Mouse (Mus musculus) c-Kit-positive CD71-positive TER-119-negative erythroid progenitor cells, embryonic 14.5 days (primary cell): ENCODE measurements around the gene Cpt1a.

Experiments used
- DNase-seq: peaks from one replicate; pipeline ENCODE4 v3.0.0-alpha.2; 2013; ENCODE audit warnings: low read depth

Cpt1a gene

DNA sequence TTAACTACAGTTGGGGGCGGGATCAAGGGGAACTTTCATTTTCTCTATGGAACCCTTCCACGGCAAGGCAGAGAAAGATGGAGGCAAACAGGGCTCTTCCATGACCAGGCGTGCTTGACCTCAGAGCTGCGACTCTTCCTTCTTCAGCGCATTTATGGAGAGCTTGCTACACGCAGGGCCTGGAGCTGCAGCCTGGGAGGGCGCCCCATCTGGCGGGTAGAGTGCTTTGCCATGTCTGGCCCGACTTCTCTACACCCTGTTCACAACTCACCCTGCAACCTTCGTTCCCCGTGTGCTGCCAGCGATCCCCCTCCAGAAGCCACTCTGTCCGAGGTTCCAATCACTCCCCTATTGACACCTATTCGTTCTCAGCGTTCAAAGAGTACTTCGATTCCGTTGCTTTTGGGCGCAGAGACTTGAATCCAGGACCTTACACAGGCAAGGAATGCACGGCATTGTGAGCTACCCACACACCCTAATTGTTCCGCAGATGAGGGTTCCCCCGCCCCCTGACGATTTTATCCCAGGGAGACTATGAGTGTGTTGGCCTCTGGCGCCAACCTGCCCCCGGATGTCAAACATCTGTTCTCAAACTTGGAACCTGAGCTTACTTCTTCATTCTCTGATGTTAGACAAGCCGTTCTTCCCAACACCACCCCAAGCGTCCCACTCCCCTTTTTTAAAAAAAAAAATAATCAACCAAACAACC, at the start of gene Cpt1a:
TSS of gene Cpt1a (plus strand) at position 74 of the 709 bp plus-strand sequence.
- DNase-seq: no peak

DNA sequence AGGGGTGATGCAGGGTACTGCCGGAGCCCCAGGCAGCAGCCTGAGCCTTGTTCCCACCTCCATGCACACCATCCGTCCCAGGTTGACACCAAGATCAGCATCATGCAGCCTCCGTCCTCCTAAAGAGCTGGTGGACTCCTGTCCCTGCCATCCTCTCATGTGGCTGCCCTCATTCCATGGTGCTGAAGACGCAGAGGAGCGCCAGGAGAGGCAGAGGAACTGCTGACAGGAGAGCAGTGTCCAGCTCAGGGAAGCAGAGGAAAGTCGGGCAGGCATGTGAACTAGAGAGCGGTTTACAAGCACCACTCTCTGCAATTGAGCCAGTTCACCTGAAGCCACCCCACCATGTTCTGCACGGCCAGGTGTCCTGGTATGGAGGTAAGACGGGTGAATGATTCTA, 48.8 kb upstream of the Cpt1a start:
- no peak for DNase-seq

DNA sequence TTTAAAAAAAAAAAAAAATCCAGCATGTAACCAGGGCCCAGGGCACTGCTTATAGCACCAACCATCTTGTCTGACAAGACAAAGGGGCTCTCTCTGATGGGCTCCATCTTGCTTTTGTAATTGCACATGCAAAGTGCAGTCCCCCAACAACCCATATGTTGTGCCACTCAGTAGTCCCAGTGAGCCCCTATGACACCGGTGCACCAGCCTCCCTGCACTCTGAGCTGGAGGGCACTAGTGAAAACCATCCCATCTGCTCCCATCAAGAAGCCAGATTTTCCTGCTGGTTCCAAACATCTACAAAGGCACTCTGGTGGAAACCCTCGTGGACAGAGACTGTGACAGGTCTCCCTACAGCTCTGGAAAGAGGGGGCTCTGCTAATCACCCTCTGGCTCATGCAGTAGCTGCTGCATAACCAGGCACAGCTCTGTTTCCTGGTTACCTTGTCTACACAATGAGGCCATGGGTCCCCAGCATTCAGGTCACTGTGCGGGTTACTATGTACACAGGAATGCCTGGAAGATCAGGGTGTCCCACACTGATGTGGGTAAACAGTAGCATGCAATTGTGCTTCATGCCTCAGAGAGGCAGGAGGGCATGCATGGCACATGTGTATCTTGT, 46.3 kb upstream of the Cpt1a start:
- DNase-seq: no peak

DNA sequence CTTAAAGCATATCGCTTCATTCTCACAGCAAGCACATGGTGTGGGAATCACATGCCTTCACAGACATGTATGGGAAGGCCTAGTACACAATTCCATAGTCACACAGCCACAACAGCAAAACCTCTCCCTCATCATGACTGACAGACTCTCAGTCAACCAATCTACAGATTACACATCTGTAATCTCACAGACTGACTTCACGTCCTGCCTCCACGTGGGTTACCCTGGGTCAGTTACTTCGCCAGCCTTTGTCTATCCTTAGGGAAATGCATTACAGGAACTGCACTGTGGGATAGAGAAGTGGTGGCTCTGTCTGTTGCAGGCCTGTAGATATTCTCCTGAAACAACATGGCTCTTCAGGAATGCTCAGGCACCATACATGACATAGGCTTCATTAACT, 40.2 kb upstream of the Cpt1a start:
- DNase-seq: no peak

DNA sequence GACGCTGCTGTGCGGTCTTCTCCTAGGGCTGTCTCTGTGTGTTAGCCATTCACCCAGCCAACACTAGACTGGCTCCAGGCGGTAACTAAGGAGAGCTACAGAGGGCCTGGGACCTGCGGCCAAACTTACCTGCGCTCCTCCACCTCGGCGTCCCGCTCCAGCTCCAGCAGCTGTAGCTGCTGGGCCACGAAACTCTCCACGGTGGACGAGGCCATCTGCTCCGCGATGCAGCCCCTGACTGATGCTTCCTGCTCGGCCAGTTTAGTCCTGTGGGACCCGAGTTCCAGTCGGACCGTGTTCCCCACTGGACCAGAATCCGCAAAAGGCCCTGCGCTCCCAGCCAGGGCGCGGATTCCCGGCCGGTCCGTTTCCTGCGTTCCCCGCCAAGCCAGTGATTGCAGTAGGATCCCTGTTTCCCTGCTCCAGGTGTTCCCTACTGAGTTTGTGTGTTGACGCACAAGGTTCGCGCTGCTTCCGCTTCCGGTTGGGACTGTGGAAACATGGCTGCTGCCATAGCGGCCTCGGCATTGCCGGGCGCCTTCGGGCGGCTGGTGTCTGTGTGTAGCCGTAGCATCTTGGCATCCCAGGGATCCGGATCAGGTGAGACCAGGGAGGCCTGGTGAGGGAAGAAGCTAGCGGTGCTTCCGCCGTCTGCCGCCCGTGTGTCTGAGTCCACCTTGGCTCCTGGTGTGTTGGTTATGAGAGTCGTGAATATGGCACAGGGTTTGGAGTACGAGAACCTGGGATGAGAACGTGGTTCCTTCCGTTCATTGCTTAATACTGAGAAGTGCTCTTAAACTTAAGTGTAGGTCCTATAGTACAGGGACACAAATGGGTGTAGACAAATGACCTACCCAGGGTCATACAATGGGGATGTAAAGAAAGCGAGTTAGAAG, 39.3 kb upstream of the Cpt1a start, which contains the start of the genes Mrpl21 and Ighmbp2:
TSS of gene Mrpl21 (plus strand) at position 330 of the 896 bp plus-strand sequence.
TSS of gene Ighmbp2 (minus strand) at position 446 of the 896 bp plus-strand sequence.
- DNase-seq: peak; percentile 85

DNA sequence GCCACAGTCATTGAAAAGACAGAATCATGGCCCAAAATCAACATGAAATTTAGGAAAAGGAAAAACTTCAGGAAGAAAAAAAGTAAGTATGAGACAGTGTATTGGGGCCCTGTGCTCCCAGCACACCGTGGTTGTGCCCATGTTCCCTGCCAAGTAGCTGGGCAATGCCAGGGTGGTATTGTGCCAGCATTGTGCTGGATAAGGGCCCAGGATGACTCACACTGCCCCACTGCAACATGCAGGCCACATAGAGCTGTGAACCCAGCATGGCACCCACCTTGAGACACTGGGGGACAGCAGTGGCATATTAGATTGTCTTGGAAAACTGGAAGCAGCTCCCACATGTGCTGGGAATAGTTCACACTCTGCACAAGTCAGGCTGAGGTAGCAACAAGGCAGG, 33.1 kb upstream of the Cpt1a start:
- DNase-seq: no peak

DNA sequence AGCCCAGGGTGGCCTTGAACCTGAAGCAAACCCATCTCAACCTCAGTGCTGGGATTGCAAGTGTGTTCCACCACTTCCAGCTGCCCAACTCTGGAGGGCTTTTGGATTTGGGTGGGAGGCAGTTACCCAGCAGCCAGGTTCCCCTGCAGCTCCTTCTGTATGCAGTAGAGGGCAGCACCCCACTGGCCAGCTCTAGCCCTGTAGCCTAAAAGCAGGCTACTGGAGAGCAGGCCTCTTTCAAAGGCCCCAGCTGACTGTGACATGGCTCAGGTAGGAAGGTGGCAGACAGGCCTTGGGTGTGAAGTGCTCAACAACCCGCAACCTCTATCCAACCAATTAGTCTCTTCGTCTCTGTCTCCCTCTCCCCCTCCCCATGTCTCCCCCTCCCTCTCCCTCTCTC, 30.1 kb upstream of the Cpt1a start:
- DNase-seq: peak; percentile 24

DNA sequence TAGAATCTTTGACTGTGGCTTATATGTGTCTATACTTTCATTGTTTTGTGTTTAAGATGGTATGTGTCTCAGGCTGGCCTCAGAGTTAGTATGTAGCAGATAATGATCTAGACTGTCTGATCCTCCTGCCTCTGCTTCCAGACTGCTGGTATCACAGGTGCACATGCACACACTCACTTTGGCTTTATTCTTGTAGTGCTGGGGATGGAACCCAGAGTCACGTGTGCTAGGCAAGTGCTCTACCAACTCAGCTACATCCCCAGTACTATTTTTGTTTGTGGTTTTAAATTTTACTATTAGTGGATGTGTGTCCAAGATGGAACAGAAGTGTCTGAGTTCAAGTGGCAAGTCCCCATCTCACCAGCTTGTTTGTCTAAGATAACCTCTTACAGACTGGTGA, 29.1 kb upstream of the Cpt1a start:
- DNase-seq: no peak

DNA sequence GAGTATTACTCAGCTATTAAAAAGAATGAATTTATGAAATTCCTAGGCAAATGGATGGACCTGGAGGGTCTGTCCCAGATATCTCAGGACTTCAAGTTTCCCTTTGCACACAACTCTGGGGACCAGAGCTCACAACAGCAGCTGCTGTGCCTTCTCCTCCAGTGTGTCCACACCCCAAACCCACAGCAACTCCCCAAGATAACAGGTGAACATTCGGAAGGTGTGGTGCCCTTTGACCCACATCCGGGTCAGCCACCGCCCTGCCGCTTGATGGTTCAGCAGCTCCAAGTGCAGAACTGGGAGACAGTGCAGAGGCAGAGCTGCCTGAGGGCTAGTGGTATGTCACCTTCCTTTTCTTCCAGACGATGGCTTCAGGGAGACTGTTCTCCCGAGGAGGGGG, 26.9 kb upstream of the Cpt1a start:
- no peak for DNase-seq

DNA sequence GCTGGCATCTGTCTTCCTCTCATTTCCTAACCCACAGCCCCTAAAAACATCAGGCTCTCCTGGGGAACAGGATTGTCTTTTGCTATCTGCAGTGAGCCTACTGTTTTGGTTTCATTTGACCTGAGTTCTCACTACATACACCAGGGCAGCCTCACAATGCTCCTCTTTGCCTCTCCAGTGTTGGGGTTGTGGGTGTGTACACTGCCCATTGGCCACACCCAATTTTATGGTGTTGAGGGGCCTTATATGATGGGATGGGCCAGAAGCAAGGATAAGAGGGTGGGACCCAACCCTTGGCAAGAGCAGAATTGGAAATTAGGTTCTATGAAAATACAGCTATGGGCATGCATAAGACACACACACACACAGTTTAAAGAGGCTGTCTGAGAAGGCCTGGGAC, 25.1 kb upstream of the Cpt1a start:
- no peak for DNase-seq

DNA sequence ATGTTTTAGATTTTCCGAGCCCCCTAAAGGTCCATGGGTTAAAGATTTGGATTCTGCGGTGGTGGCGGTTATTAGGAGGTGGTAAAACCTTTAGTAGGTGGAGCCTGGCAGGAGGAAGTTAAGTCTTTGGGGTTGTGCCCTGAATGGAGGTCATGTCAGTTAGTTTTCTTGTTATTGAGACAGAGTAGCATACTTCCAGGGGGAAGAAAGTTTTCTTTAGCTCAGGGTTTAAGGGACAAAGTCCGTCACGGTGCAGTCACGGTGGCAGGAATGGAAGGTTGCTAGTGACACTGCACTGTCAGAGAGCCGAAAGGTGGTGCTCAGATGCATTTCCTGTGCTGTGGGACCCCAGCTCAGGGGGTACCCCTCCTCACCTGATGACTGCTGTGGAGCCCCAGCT, 24.4 kb upstream of the Cpt1a start:
- no peak for DNase-seq

DNA sequence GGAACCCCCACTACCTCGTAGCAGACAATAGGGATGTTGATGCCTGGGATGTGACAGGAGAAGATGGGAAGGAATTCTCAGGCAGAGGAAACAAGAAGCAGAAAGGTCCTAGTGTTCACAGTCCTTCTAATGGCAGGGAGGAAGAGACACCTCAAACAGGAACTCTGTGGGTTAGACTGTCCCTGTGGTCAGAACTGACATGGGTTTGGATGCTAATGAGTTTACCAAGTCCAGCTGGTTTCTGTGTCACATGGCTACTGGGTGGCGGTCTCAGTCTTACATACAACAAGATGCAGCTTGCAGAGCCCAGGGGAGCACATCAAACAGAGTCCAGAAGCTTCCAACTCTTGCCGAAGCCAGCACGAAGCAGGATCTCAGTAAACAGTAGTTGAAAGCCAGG, 18.1 kb upstream of the Cpt1a start:
- DNase-seq: no peak

DNA sequence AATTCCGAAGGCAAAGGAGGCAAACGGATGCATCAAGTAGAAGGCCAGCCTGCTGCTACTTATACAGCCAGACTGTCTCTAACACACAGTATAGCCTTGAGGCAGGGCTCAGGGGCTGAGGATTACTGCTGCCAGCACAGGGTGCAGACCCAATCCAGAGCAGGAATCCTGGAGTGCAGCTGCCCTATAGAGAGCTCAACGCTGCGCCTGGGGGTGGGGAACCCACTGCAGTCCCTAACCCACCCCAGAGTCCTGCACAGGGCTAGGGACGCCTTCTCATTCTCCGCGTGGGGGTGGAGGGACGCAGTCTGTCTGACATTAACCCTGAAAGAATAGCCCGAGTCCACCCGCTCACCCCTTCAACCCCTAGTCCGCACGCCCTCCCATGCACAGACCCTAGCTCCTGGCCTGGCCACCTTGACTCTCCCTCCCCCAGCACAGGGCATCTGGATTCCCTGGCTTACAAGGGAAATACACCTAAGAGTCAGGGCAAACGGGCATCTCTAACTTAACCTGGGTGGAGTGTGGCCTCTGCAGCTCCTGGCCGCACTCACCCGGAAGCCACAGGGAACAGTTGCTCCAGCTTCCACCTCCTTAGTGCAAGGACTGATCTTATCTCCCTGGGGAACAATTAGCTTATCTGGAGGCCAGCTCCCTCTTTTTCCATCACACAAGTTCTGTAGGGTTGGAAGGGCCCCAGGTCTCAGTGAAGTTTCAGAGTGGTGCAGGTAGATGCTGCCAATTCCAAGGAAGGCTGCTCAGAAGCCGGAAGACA, 14.8 kb upstream of the Cpt1a start:
- DNase-seq: no peak

DNA sequence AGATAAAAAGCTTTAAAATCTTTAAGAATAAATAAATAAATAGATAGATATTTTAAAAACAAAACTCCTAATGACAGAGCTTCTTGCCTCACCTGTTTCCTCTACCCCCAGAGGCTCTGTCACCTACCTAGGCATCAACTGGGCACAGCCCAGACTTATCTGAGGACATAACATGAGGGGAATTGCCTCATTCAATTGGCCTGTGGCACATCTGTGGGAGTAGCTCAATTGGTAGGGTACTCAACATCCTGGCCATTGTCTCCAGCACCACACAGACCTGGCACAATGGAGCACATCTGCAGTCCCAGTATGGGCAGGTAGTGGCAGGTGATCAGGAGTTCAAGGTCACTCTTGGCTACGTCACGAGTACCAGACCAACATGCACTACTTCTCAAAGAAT, 2.8 kb upstream of the Cpt1a start:
- DNase-seq: no peak

DNA sequence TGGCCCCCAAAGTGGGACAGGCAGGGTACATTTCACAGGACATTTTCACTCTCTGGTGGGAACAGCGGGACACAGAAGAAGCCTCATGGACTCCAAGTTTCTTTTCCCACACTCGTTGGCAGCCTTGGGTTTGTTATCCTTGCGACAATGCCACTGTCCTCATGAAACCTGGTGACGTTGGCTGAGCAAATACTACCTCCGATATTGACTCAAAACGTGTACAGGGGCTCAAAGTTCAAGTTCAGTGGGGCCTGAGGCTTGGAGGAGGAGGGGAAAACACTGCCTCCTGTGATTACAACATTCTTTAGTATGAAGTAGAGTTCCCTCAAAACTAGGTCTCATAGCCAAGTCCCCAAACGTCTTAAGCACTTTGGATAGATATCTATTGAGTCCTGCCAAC, 2.0 kb upstream of the Cpt1a start:
- DNase-seq: no peak

DNA sequence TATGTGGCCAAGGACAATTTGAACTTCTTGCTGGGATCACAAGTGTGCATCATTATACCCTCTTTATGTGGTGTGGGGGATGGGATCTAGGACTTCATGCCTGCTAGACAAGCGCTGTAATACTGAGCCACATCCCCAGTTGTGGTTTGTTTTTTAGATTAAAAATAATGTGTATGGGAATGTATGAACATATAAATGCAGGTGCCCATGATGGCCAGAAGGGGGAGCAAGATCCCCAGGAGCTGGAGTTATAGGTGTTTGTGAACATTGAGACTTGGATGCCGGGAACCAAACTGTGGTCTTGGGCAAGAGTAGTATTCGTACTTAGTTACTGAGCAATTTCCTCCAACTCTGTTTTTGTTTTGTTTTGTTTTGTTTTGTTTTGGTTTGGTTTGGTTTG, 1.3 kb upstream of the Cpt1a start:
- DNase-seq: no peak

DNA sequence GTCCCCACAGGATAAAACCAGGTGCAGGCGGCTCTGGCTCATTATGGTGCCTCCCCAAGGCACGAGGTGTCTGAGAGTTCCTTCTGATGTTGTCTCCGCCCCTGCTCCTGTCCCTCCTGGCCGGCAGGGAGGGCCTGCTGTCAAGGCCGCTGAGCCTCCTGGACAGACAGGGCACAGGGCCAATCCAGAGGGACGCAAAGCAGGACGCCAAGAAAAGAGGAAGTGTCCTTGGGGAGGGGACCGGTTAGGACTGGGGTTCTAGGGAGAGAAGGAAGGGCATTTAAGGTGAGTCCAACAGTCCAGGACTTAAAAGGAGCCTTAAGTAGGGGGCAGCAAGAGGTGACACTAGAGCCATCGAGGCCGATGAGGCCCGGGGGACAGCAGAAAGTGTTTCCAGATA, 517 bp upstream of the Cpt1a start:
- no peak for DNase-seq

DNA sequence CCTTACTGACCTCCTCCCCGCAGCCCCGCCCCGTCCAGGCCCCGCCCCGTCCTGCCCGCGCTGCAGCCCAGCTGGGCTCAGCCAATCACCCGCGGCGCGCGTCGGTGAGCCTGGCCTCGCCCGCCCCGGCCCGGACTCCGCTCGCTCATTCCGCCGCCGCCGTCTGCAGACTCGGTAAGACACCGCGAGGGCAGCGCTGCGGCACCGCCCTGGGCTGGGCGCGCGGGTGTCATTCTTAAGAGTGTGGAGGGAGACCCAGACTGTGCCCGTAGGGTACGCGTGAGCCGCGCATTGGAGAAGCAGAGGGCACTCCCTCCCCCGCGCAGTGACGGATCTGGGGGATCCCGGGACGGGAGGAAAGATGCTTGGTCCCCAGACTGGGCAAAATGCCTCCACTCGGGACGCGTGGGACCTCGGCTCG, 1.1 kb downstream of the Cpt1a start:
- peak; percentile 77 for DNase-seq

DNA sequence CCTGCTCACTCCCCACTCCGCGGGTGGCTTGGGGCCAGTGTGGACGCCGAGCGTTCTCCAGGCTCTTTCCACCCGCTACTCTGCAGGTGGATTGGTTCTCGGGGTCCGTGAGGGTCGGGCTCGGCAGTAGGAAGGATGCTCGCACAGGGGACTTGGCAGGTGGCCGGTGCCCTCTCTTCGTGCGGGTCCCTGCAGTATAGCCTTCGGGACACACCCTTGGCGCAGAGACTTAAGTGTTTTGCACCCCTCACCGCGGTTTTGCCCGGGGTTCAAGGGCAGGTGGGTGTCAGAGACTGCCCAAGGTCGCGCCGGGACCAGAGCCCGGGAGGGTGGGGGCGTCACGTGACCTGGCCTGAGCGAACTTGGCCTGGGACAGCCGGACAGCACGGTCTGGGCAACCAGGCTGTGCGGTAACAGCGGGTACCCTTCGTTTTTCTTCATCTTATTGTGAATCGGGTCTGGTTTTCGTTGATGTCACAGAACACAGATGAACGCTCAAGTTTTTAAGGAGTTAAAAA, 1.7 kb downstream of the Cpt1a start:
- DNase-seq: no peak

DNA sequence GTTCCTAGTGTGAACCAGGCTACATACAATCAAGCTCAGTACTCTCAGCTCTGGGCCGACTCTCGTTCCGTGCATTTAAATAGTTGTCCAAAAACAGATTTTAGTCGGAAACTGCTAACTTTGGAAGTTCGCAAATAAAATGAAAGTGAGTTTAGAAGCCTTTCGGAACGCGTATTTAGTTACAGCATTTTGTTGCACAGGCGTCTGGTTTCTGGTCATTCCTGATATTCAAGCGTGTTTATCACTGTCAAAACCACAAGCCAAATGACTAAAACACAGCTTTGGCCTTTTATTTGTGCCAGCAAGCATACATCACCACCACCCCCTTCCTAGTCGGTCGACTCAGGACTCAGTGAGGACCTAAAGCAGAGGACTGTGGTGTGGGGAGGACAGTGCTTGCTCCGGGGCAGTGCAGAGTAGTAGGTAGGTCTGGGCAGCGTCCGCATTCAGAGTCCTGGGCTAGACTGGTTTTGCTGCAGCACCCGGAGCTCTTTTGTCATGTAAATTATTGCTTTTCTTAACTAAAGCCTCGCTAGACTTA, 2.2 kb downstream of the Cpt1a start:
- peak; percentile 58 for DNase-seq

DNA sequence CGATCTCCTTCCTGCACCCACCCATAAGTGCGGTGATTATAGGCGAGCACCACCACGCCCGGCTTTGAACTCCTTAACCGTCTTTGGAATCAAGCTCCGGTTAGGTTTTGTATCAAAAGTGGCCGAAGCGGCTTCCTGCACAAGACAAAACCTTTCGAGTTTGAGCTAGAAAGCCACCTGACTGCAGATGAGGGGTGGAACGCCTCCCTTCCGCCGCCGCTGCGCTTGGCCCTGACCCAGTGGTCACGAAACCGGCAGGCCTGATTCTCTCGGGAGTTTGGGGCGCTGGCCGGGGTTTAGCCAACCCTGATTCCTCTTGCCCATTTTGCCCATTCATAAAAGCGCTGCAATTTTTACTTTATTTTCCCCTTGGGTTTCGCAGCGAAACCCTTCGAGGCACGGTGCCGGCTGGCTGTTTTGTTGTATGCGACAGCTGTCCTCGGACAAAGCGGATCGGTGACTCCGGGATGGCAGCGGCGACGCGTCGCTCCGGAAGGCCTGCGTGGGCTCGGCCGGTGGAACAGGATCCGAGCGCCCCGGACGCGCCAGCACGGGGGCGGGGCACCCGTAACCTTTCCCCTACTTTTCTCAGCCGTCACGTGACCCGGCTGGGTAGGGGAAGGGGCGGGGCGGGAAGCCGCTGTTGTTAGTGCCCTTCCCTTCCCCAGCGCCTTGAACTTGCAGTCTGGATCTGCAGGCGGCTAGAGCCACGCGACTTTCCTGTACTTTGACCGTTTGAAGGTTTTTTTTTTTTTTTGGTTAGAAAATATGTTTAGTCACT, 3.0 kb downstream of the Cpt1a start:
- DNase-seq: peak; percentile 89
